ENCODE assay signal across 10 mouse cellular contexts in genomic region chr3:55096655-55097005, GRCm38 (mm10). TPM values are rescaled to one million over a fixed set of nuclear protein-coding genes. Genes with fewer than 3 reads are reported as not detected.
DNase-seq lines count a peak whose midpoint lies in the region; ATAC-seq and TF ChIP-seq lines count a peak whose summit lies in the region.
"Had no signal": no experiment of that assay in that cellular context is flagged by ENCODE, and none has a peak within 500 bp of the region (broad histone marks: within the 10 kb centered on the region; RNA-seq: fewer than 3 reads in every experiment).

No protein-coding gene starts in this region.

- H3K4me3 ChIP-seq in gastrocnemius, adult 2 months = peak overlapping the region; percentile 42
- no peak overlapping the region for H3K4me3 ChIP-seq in lung, embryonic 16.5 days (ENCODE audit: low read length)
- H3K4me3 ChIP-seq in intestine, postnatal 0 days (ENCODE audit: low read depth, low read length) = no peak overlapping the region
- no peak overlapping the region for H3K4me3 ChIP-seq in stomach, postnatal 0 days (ENCODE audit: low read depth, low read length)

- peaks cover 6% of the 10 kb centered on the region; the same call in 1 of the 2 replicates for H3K4me1 ChIP-seq in lung, embryonic 16.5 days (replicated peaks; ENCODE audit: control insufficient read depth, insufficient read depth, low read length)
- no peaks in the 10 kb centered on the region for H3K4me1 ChIP-seq in intestine, postnatal 0 days (replicated peaks; ENCODE audit: control insufficient read depth, insufficient read depth, low read length)
- H3K4me1 ChIP-seq in stomach, postnatal 0 days (replicated peaks; ENCODE audit: control insufficient read depth, insufficient read depth) = no peaks in the 10 kb centered on the region

- H3K27ac ChIP-seq in gastrocnemius, adult 2 months = peak overlapping the region; percentile 73
- peak overlapping the region; percentile 72; the same call in 1 of the 2 replicates for H3K27ac ChIP-seq in lung, embryonic 16.5 days (ENCODE audit: low read length)
- no peak overlapping the region for H3K27ac ChIP-seq in intestine, postnatal 0 days (ENCODE audit: low read depth, low read length)
- H3K27ac ChIP-seq in stomach, postnatal 0 days (replicated peaks) = peak overlapping the region; percentile 61; the same call in 1 of the 2 replicates

- H3K9ac ChIP-seq in lung, embryonic 16.5 days (ENCODE audit: low read length) = no peak overlapping the region
- H3K9ac ChIP-seq in intestine, postnatal 0 days (ENCODE audit: low read depth, low read length) = no peak overlapping the region
- no peak overlapping the region for H3K9ac ChIP-seq in stomach, postnatal 0 days (ENCODE audit: low read length)

- no peak overlapping the region for H3K4me2 ChIP-seq in lung, embryonic 16.5 days (ENCODE audit: low read depth, low read length)
- no peak overlapping the region for H3K4me2 ChIP-seq in intestine, postnatal 0 days (replicated peaks; ENCODE audit: low read depth)
- H3K4me2 ChIP-seq in stomach, postnatal 0 days (replicated peaks; ENCODE audit: low read depth) = no peak overlapping the region
- H3K4me2 ChIP-seq: liver, embryonic 11.5 days had no signal

- intact Hi-C loops in gastrocnemius, adult 2 months (cut with DNase I) = no loop called here

- no peak for DNase-seq in gastrocnemius, adult 2 months
- no peak for DNase-seq in gastrocnemius, adult 8-10 months (ENCODE audit: low spot score in 2 of 2)
- DNase-seq in lung, postnatal 14 days = no peak
- DNase-seq in stomach, postnatal 0 days (ENCODE audit: low spot score) = no peak
- DNase-seq in yolk sac, embryonic 10.5 days (ENCODE audit: low spot score) = no peak
- DNase-seq in kidney, postnatal 36 days = no peak
- DNase-seq: cerebellum, adult 11 months had no signal

- no peak for TF ChIP-seq EP300 in stomach, postnatal 0 days (optimal IDR thresholded peaks at IDR 0.05)

- H3K9me3 ChIP-seq in lung, embryonic 16.5 days (ENCODE audit: control insufficient read depth, low read length) = no peaks in the 10 kb centered on the region
- H3K9me3 ChIP-seq in intestine, postnatal 0 days (ENCODE audit: control insufficient read depth) = no peaks in the 10 kb centered on the region
- no peaks in the 10 kb centered on the region for H3K9me3 ChIP-seq in stomach, postnatal 0 days (ENCODE audit: control insufficient read depth, low read length)

- WGBS in lung, embryonic 16.5 days = 37% methylated on average over 2 of the region's 2 CpGs
- 43% methylated on average over 2 of the region's 2 CpGs for WGBS in intestine, postnatal 0 days
- WGBS in stomach, postnatal 0 days = 50% methylated on average over 2 of the region's 2 CpGs

- TF ChIP-seq CTCF in gastrocnemius, adult 2 months (IDR thresholded peaks at IDR 0.05) = no peak
- TF ChIP-seq CTCF in intestine, postnatal 0 days (IDR thresholded peaks at IDR 0.05; ENCODE audit: low read depth) = no peak
- no peak for TF ChIP-seq CTCF in stomach, postnatal 0 days (IDR thresholded peaks at IDR 0.05; ENCODE audit: low read depth)

- no peak for ATAC-seq in lung, embryonic 16.5 days (ENCODE audit: low read depth)
- peak; percentile 56 for ATAC-seq in intestine, postnatal 0 days
- ATAC-seq in stomach, postnatal 0 days (ENCODE audit: low FRiP score, low TSS enrichment) = no peak

- H3K36me3 ChIP-seq in lung, embryonic 16.5 days (ENCODE audit: control insufficient read depth, insufficient read depth, low read length) = no peaks in the 10 kb centered on the region
- H3K36me3 ChIP-seq in intestine, postnatal 0 days (ENCODE audit: control insufficient read depth, insufficient read depth) = no peaks in the 10 kb centered on the region
- no peaks in the 10 kb centered on the region for H3K36me3 ChIP-seq in stomach, postnatal 0 days (ENCODE audit: control insufficient read depth, insufficient read depth, low read length)

- H3K27me3 ChIP-seq in lung, embryonic 16.5 days (ENCODE audit: control insufficient read depth, insufficient read depth, low read depth, low read length) = no peaks in the 10 kb centered on the region
- no peaks in the 10 kb centered on the region for H3K27me3 ChIP-seq in intestine, postnatal 0 days (replicated peaks; ENCODE audit: control insufficient read depth, insufficient read depth, low read length)
- no peaks in the 10 kb centered on the region for H3K27me3 ChIP-seq in stomach, postnatal 0 days (ENCODE audit: control insufficient read depth, insufficient read depth, low read length)

RNA-seq across cellular contexts. Expression of gene Spg20, which starts 15.3 kb away (rescaled TPM):
- total RNA-seq in gastrocnemius, adult 2 months (2021) = 10 to 100 TPM; 34.0 to 41.1 TPM
- 10 to 100 TPM; 24.5 to 33.9 (median 30.1) TPM for total RNA-seq in gastrocnemius, adult 8-10 months (2022)
- 33.8 and 39.2 TPM in 2 replicates for polyA plus RNA-seq in lung, embryonic 16.5 days (2015; fragmentation: Nextera tagmentation; extraction: Ambion mirVana)
- polyA plus RNA-seq in intestine, postnatal 0 days (2015; fragmentation: Nextera tagmentation; extraction: Ambion mirVana) = 27.9 and 30.0 TPM in 2 replicates
- polyA plus RNA-seq in stomach, postnatal 0 days (2015; fragmentation: Nextera tagmentation; extraction: Ambion mirVana) = 14.4 and 16.1 TPM in 2 replicates

RNA-seq across cellular contexts. Expression of gene Ccdc169, which starts 40.5 kb away (rescaled TPM):
- total RNA-seq in gastrocnemius, adult 2 months (2021) = under 1 TPM; 0.10 to 0.11 TPM
- total RNA-seq in gastrocnemius, adult 8-10 months (2022) = not detected
- 0.06 TPM in 1 of 2 replicates, not detected in the other for polyA plus RNA-seq in lung, embryonic 16.5 days (2015; fragmentation: Nextera tagmentation; extraction: Ambion mirVana)
- polyA plus RNA-seq in intestine, postnatal 0 days (2015; fragmentation: Nextera tagmentation; extraction: Ambion mirVana) = 0.09 TPM in 2 replicates
- polyA plus RNA-seq in stomach, postnatal 0 days (2015; fragmentation: Nextera tagmentation; extraction: Ambion mirVana) = 0.05 TPM in 1 of 2 replicates, not detected in the other
- polyA plus RNA-seq: liver, embryonic 11.5 days had no signal

RNA-seq across cellular contexts. Expression of gene Ccna1, which starts 41.3 kb away (rescaled TPM):
- not detected for total RNA-seq in gastrocnemius, adult 2 months (2021)
- total RNA-seq in gastrocnemius, adult 8-10 months (2022) = not detected
- polyA plus RNA-seq in lung, embryonic 16.5 days (2015; fragmentation: Nextera tagmentation; extraction: Ambion mirVana) = 13.1 and 15.6 TPM in 2 replicates
- polyA plus RNA-seq in intestine, postnatal 0 days (2015; fragmentation: Nextera tagmentation; extraction: Ambion mirVana) = 0.86 and 1.3 TPM in 2 replicates
- polyA plus RNA-seq in stomach, postnatal 0 days (2015; fragmentation: Nextera tagmentation; extraction: Ambion mirVana) = 0.32 and 0.67 TPM in 2 replicates
